Mouse (Mus musculus) lung, postnatal 14 days (tissue): ENCODE results near the gene D630003M21Rik.
A peak's percentile ranks its signal among the peaks of the same experiment; 100 is the strongest.

Experiments used
- DNase-seq: peaks from one replicate; pipeline ENCODE4 v3.0.0; 2021

The D630003M21Rik gene

DNA sequence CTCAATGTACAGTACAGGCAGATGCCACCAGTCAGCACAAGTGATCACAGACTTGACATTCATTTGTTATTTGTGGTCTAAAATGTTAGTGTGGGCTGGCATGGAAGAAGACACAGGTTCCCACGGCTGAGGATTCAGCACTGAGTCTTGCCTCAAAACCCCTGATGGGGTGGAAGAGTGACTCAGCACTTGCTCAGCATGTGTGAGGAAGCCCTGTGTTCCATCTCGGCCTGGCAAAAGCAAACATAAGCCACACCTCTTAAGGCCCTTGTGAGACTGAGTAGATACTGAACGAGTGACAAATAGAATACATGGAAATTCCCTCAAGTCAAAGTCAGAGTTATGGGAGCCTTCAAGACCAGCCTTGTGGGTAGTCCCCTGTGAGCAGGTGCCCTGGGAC, 4.1 kb upstream of the D630003M21Rik start:
- DNase-seq, result no peak

GRCm38 (mm10) chr2:158232414-158232813, 3.4 kb upstream of the D630003M21Rik start:
- DNase-seq, result no peak

GRCm38 (mm10) chr2:158231071-158231470, 2.0 kb upstream of the D630003M21Rik start:
- no peak for DNase-seq

DNA sequence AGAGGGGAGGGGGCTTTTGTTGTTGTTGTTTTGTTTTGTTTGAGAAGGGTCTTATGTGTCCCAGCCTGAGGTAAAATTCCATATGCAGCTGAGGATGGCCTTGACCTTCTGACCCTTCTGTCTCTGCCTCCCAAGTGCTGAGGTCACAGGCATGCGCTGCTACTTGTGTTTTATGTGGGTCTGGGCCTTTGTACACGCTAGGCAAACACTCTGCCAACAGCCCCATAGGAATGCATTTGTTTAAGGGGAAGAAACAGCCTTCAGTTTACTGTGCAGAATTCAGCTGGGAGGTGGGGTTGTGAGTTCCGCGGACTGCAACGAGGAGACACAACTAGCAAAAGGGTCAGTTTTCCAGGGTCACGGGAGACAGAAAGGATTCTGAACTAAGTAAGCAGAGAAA, 1.6 kb upstream of the D630003M21Rik start:
- DNase-seq, result no peak

DNA sequence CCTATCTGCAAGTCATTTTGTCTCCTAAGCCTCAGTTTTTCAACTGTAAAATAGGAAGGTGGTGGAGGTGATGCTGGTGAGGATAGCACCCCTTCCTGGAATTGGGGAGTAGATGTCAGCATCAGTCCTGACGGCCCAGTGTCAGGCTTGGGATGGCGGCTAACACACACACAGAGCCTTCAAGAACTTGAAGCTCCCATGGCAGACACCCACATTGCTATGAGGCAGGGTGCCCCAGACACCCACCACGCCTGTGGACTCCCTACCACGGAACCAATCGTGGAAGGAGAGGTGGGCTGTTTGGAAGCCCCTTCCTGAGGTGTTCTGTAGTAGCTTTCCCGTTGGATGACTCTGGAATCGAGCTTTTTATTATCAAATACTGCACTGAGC, 476 bp upstream of the D630003M21Rik start:
- no peak for DNase-seq

DNA sequence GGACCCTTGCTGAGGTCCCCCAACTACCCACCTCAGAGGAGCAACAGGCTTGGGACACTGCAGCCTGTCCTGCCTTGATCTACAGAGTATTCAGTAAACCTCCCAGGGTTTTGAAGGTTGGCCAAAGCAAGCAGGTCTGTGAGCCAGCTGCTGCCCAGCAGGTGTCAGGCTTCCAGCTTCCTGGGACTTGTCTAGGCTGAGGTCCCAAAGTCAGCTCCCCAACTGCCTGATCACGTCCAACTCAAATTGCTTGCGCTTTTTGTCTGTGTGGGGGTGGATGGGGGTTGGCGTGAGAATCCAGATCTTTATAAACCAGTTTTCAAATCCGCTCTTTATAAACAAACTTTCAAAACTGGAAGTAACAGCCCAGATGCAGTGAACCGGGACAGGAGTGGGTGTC, 3.7 kb downstream of the D630003M21Rik start:
- peak; percentile 48 for DNase-seq

GRCm38 (mm10) chr2:158223497-158223896, 5.5 kb downstream of the D630003M21Rik start:
- no peak for DNase-seq

DNA sequence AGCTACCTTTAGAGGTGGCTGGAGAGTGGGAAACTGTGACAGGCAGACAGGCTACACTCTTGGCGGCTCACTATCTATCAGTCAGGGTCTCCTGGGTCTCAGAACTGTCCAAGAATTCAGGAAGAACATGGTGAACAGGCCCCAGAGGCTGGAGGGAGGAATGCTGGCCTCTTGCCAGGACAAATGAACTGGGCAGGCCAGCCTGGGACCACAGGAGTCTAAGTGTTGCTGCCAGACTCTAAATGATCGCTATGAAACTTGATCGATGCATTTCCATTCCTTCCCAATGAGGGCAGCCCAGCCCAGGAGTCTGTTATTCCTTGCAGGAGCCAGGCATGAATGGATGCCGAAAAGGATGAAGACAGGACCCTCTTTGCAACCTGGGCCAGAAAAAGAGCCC, 6.4 kb downstream of the D630003M21Rik start:
- DNase-seq, result peak; percentile 34

GRCm38 (mm10) chr2:158221446-158222084, 7.5 kb downstream of the D630003M21Rik start:
- no peak for DNase-seq

GRCm38 (mm10) chr2:158219562-158219961, 9.5 kb downstream of the D630003M21Rik start:
- DNase-seq, result no peak

DNA sequence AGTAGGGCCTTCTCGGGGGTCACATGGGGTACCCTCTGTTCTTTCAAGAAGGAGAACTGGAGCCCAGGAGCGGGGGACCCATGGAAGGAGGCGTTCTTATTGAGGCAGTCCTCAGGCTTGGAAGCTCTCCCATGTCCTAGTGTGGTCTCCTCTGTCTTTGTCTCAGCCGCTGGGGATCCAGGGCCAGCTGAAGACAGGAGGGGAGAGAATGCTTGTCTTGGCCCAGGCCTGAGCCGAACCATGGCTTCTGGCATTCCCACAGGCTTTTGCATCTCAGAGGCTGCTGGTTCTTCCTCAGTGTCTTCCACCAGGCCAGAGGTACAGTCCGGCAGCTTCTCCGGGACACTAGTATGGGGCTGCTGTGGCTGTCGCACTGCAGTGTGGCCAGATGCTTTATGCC, 12.5 kb downstream of the D630003M21Rik start:
- no peak for DNase-seq

- DNase-seq, result no peak
Measured at GRCm38 (mm10) chr2:158215283-158216117, 13.5 kb downstream of the D630003M21Rik start.

- no peak for DNase-seq
Measured at GRCm38 (mm10) chr2:158211764-158212471, 17.1 kb downstream of the D630003M21Rik start.

- no peak for DNase-seq
Measured at GRCm38 (mm10) chr2:158210958-158211357, 18.1 kb downstream of the D630003M21Rik start.

- peak; percentile 69 for DNase-seq
Measured at GRCm38 (mm10) chr2:158210503-158210902, 18.5 kb downstream of the D630003M21Rik start.

- no peak for DNase-seq
Measured at GRCm38 (mm10) chr2:158209776-158210175, 19.2 kb downstream of the D630003M21Rik start.

- peak; percentile 82 for DNase-seq
Measured at GRCm38 (mm10) chr2:158207848-158208247, 21.2 kb downstream of the D630003M21Rik start.

DNA sequence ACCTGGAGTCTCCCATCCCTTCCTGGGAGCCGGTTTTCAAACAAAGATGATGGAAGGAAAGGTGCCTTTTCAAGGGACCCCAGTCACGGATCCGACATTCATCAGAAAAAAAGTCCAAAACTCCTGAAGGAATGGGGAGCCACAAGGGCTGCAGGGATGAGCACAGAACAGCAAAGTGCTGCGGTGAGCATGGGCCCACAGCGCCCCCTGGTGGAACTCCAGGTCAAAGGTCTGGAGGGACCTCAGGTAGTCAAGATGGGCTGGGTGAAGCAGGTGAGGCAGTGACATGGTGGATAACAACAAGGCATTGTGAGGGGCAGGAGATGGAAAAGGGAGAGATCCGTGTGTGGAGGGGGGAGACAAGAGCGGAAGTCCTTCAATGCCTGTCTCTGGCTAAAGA, 24.9 kb downstream of the D630003M21Rik start:
- DNase-seq, result peak; percentile 90

DNA sequence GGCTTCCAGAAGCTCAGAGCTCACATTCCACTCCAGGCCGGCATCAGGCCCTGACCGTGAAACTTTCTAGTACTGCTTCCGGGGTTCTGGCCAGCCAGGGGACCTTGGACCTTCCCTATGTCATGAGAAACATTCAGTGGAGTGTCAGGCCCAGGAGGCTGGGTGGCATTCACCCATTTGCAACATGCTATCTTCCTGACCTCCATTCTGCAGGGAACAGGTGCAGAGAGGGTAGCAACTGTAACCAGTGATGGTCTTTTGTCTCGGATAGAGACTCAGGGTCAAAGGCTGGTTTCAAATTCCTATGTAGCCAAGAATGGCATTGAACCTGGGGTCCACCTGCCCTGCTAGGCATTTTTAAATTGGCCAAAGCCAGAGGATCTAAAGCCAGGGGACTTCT, 25.3 kb downstream of the D630003M21Rik start:
- DNase-seq, result no peak

- DNase-seq, result peak; percentile 55
Measured at GRCm38 (mm10) chr2:158199281-158199680, 29.7 kb downstream of the D630003M21Rik start.

- no peak for DNase-seq
Measured at GRCm38 (mm10) chr2:158198861-158199260, 30.2 kb downstream of the D630003M21Rik start.

- DNase-seq, result no peak
Measured at GRCm38 (mm10) chr2:158197971-158198370, 31.1 kb downstream of the D630003M21Rik start.

GRCm38 (mm10) chr2:158194945-158195640, 33.9 kb downstream of the D630003M21Rik start:
- DNase-seq, result peak; percentile 61
